Mouse (Mus musculus): ENCODE measurements at regions not wholly inside any gene's neighbourhood (a gene's known extent, or its start where the extent isn't known, plus 50 kb on each side); places are given as distances from the start of the nearest gene placed in this dataset.
A peak's percentile ranks its signal among the peaks of the same experiment; 100 is the strongest.

DNA sequence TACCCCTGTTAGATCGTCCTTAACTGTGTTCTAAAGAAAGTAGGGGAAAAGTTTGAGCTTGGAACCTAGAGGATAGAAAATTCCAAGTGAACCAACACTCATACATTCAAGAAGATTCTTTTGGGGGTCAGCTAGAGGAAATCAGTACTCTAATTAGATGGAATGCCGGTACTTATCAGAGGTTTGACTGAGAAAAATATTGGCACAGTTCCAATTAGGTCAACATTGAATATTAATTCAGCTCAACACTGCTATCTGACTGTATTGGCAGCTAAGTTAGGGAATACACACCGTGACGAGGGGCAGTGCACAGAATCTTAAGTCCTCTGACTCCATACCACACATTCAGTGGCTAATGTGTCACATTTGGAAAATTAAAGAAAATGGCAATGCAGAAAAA is 759.5 kb upstream of the 2610301B20Rik start:
- no peaks in the 10 kb centered on the region for H3K9me3 ChIP-seq (replicated peaks; ENCODE audit: control insufficient read depth, low read length)
- ATAC-seq (no peak), DNase-seq (ENCODE audit: low spot score) (no peak)
- no peaks in the 10 kb centered on the region for H3K4me1 ChIP-seq (ENCODE audit: control insufficient read depth, insufficient read depth, low read length)
- no peaks in the 10 kb centered on the region for H3K36me3 ChIP-seq (ENCODE audit: control insufficient read depth, insufficient read depth, low read length)
- WGBS, result 58% methylated on average over 4 of the region's 4 CpGs
- no peaks in the 10 kb centered on the region for H3K27me3 ChIP-seq (replicated peaks; ENCODE audit: control insufficient read depth, insufficient read depth, low read length)
- no peak overlapping the region for H3K4me3 ChIP-seq (ENCODE audit: low read depth, low read length)
- H3K27ac ChIP-seq (ENCODE audit: low read depth, low read length), result no peak overlapping the region
- H3K4me2 ChIP-seq (ENCODE audit: low read length), result no peak overlapping the region
- H3K9ac ChIP-seq (ENCODE audit: low read length), result no peak overlapping the region

DNA sequence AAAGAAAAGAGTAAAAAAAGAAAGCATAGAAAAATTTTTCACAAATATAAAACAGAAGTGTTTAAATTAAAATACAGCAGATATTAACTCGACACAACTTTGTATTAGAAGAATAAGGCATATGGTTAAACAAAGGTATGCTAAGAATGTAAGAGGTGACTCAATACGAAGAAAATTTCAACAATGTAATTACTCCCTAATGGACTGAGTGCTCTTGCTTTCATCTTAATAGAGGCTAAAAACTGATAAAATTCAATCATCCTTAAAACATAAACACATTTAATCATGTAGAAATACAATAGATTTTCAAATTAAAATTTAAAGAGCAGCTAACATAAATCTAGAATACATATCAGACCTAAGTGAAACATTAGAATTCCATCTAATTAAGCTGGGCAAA is 756.3 kb upstream of the 2610301B20Rik start:
- Histone ChIP-seq H3K4me3 (ENCODE audit: low read depth, low read length) (no peak overlapping the region), H3K9ac (ENCODE audit: low read length) (no peak overlapping the region), H3K4me2 (ENCODE audit: low read length) (no peak overlapping the region), H3K27ac (ENCODE audit: low read depth, low read length) (no peak overlapping the region), H3K36me3 (ENCODE audit: control insufficient read depth, insufficient read depth, low read length) (no peaks in the 10 kb centered on the region), H3K4me1 (ENCODE audit: control insufficient read depth, insufficient read depth, low read length) (no peaks in the 10 kb centered on the region), H3K27me3 (replicated peaks; ENCODE audit: control insufficient read depth, insufficient read depth, low read length) (no peaks in the 10 kb centered on the region), H3K9me3 (replicated peaks; ENCODE audit: control insufficient read depth, low read length) (no peaks in the 10 kb centered on the region)
- DNase-seq (ENCODE audit: low spot score) (no peak), ATAC-seq (no peak)
- 65% methylated on average over 2 of the region's 2 CpGs for WGBS

DNA sequence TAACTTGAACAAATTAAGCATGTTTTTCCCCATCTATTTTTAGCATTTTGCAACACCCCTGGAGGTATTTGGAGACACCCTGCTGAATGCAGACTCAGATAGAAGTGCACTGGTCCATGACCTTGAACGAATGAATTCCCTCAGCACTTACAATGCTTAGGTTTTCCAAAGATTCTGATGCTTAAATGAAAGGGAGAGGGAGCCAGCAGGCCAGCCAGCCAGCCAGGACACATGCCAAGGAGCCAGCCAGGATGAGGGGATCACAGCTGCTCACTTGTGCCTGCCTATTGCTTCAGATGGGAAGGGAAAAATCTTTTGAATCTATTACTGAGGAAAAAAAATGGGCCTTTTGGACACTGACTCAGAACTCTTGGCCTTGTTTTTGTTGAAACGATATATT is 750.0 kb upstream of the 2610301B20Rik start:
- no peaks in the 10 kb centered on the region for H3K36me3 ChIP-seq (ENCODE audit: control insufficient read depth, insufficient read depth, low read length)
- no peaks in the 10 kb centered on the region for H3K9me3 ChIP-seq (replicated peaks; ENCODE audit: control insufficient read depth, low read length)
- DNase-seq (ENCODE audit: low spot score) (peak; percentile 45), ATAC-seq (no peak)
- H3K27ac ChIP-seq (ENCODE audit: low read depth, low read length), result no peak overlapping the region
- H3K4me3 ChIP-seq (ENCODE audit: low read depth, low read length), result no peak overlapping the region
- no peaks in the 10 kb centered on the region for H3K4me1 ChIP-seq (ENCODE audit: control insufficient read depth, insufficient read depth, low read length)
- H3K9ac ChIP-seq (ENCODE audit: low read length), result no peak overlapping the region
- H3K4me2 ChIP-seq (ENCODE audit: low read length), result no peak overlapping the region
- H3K27me3 ChIP-seq (replicated peaks; ENCODE audit: control insufficient read depth, insufficient read depth, low read length), result no peaks in the 10 kb centered on the region
- 51% methylated on average over 2 of the region's 2 CpGs for WGBS

DNA sequence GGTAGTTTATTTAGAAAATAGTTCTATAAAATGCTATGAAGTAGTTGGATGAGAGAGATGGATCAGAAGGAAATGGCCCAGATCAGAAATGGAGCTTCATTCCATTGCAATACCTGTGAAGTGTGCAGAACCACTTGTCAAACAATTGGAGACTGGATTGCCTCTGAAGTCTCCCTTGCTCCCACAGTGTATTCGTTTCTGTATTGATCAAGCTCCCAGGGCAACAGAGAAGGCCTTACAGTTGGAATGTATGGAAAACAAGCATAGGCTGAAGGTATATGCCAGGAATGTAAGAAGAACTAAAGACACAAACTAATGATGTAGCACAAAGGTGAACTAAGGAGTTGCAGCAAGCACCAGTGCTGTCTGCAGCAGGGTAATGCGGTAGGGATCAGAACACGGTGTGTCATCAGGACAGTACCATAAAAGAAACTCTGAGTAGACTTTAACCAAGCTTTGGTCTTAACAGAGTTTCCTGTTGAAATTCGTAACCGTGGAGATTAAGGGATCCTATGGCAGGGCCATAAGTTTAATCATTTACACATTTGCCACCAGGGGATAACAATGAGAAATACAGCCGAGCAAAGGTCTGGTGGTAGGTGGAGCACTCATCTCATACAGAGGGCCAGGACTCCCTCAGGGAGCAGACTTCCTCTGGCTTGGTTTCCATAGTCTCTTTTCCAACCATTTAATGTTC is 732.9 kb upstream of the 2610301B20Rik start:
- ATAC-seq (no peak), DNase-seq (ENCODE audit: low spot score) (no peak)
- no peaks in the 10 kb centered on the region for H3K9me3 ChIP-seq (replicated peaks; ENCODE audit: control insufficient read depth, low read length)
- no peaks in the 10 kb centered on the region for H3K36me3 ChIP-seq (ENCODE audit: control insufficient read depth, insufficient read depth, low read length)
- no peak overlapping the region for H3K4me2 ChIP-seq (ENCODE audit: low read length)
- no peak overlapping the region for H3K4me3 ChIP-seq (ENCODE audit: low read depth, low read length)
- H3K9ac ChIP-seq (ENCODE audit: low read length), result no peak overlapping the region
- 80% methylated on average over 6 of the region's 6 CpGs for WGBS
- H3K4me1 ChIP-seq (ENCODE audit: control insufficient read depth, insufficient read depth, low read length), result no peaks in the 10 kb centered on the region
- no peak overlapping the region for H3K27ac ChIP-seq (ENCODE audit: low read depth, low read length)
- H3K27me3 ChIP-seq (replicated peaks; ENCODE audit: control insufficient read depth, insufficient read depth, low read length), result no peaks in the 10 kb centered on the region

DNA sequence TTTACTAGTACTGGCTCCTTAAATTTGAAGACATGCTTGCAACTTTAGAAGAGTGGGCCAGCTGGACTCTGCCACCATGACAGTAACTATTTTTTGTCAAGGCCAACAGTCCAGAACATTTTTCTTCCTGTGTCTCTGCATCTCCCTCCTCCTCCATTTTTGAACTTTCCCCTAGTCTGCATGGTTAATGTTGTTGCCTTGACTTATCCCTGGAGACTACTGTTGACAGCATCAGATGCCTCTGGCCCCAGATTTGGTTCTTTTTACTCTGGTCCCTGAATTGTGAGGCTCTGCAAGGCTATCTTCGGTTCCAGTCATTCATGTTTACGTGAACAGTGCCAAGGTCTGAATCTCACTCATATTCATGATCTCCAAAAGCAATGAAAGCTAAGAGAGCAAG is 724.4 kb upstream of the 2610301B20Rik start:
- H3K36me3 ChIP-seq (ENCODE audit: control insufficient read depth, insufficient read depth, low read length), result no peaks in the 10 kb centered on the region
- no peak overlapping the region for H3K4me3 ChIP-seq (ENCODE audit: low read depth, low read length)
- no peak overlapping the region for H3K9ac ChIP-seq (ENCODE audit: low read length)
- no peaks in the 10 kb centered on the region for H3K27me3 ChIP-seq (replicated peaks; ENCODE audit: control insufficient read depth, insufficient read depth, low read length)
- H3K4me2 ChIP-seq (ENCODE audit: low read length), result no peak overlapping the region
- no peak overlapping the region for H3K27ac ChIP-seq (ENCODE audit: low read depth, low read length)
- 79% methylated on average over 2 of the region's 2 CpGs for WGBS
- no peaks in the 10 kb centered on the region for H3K4me1 ChIP-seq (ENCODE audit: control insufficient read depth, insufficient read depth, low read length)
- H3K9me3 ChIP-seq (replicated peaks; ENCODE audit: control insufficient read depth, low read length), result no peaks in the 10 kb centered on the region
- ATAC-seq (no peak), DNase-seq (ENCODE audit: low spot score) (no peak)

DNA sequence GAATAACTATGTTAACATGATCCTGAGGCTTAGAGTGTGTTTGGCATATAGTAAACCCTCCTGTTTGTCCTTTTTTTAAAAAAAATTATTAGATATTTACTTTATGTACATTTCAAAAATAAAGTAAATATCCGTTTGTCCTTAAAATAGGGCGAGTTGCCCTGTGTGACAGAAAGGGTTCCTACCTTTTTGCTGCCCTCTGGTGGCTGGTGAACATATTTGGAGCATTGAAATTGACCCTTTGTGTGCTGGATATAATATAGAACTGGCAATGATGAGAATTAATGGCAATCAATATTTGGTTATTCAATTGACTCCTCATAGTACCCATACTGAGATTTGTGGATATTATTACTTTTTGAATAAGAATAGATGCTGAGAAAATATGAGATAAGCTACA is 723.8 kb upstream of the 2610301B20Rik start:
- WGBS, result 14% methylated on average over 2 of the region's 2 CpGs
- no peak overlapping the region for H3K4me2 ChIP-seq (ENCODE audit: low read length)
- no peaks in the 10 kb centered on the region for H3K9me3 ChIP-seq (replicated peaks; ENCODE audit: control insufficient read depth, low read length)
- H3K4me3 ChIP-seq (ENCODE audit: low read depth, low read length), result no peak overlapping the region
- DNase-seq (ENCODE audit: low spot score) (peak; percentile 52), ATAC-seq (no peak)
- no peak overlapping the region for H3K9ac ChIP-seq (ENCODE audit: low read length)
- no peaks in the 10 kb centered on the region for H3K27me3 ChIP-seq (replicated peaks; ENCODE audit: control insufficient read depth, insufficient read depth, low read length)
- no peaks in the 10 kb centered on the region for H3K4me1 ChIP-seq (ENCODE audit: control insufficient read depth, insufficient read depth, low read length)
- no peak overlapping the region for H3K27ac ChIP-seq (ENCODE audit: low read depth, low read length)
- no peaks in the 10 kb centered on the region for H3K36me3 ChIP-seq (ENCODE audit: control insufficient read depth, insufficient read depth, low read length)

DNA sequence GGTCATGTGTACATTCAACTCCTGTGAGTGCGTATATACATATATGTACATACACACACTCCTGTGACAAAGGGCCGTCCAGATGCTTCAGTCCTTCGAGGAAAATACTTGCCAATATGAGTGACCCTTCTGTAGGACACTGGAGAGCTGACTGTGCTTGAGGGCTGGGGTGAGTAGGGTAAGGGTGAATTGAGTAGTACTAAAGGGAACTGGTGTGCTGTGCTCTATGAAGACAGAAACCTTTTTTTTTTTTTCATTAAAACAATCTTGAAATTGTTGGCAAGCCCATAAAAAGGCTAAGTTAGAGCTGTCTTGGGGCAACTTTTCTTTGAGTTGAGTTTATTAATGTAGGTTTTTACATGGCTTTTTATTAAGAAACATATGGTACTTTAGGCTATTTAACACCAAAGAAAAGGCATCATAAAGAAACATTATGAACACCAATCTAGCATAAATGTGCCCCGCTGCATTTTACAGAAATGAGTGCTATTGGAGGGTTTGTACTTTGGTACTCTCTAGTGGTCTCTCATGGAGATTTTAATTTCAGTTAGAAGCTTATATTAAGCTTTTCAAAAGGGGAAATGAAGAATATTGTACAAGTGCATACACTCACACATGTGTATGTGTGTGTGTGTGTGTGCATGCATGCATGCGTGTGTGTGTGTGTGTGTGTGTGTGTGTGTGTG is 718.5 kb upstream of the 2610301B20Rik start:
- 88% methylated on average over 5 of the region's 5 CpGs for whole genome bisulfite sequencing
- no peak for DNase-seq (ENCODE audit: low spot score)
- no peak overlapping the region for H3K9ac ChIP-seq (ENCODE audit: low read length)

DNA sequence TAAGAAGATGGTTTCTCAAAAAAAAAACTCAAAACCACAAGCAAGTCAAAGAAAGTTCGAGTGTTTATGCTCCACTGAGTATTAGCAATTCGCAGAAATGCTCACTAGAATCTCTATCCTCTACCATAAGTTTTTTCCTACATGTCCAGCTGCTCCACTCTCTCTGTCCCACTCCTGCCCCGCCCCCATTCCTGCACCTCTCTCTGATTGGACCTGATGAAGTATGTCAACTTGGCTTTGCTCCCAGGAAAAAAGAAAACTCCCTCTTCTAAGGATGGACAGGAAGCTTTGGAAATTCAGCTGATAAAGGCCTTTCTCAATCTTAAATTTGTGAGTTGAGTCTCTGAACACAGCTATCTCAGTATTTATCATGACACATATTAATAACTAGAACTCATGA is 684.4 kb upstream of the 2610301B20Rik start:
- 84% methylated on average over 3 of the region's 3 CpGs for WGBS
- no peak for ATAC-seq
- no peak for DNase-seq (ENCODE audit: low spot score)
- no peak overlapping the region for H3K4me3 ChIP-seq (ENCODE audit: low read depth, low read length)
- no peaks in the 10 kb centered on the region for H3K27me3 ChIP-seq (replicated peaks; ENCODE audit: control insufficient read depth, insufficient read depth, low read length)
- H3K27ac ChIP-seq (ENCODE audit: low read depth, low read length), result no peak overlapping the region
- H3K4me1 ChIP-seq (ENCODE audit: control insufficient read depth, insufficient read depth, low read length), result no peaks in the 10 kb centered on the region
- no peaks in the 10 kb centered on the region for H3K36me3 ChIP-seq (ENCODE audit: control insufficient read depth, insufficient read depth, low read length)
- no peak overlapping the region for H3K9ac ChIP-seq (ENCODE audit: low read length)
- no peak overlapping the region for H3K4me2 ChIP-seq (ENCODE audit: low read length)
- H3K9me3 ChIP-seq (replicated peaks; ENCODE audit: control insufficient read depth, low read length), result no peaks in the 10 kb centered on the region

More for the DNA sequence above, 718.5 kb upstream of the 2610301B20Rik start:
- Histone ChIP-seq H3K4me2 (ENCODE audit: low read length) (no peak overlapping the region), H3K4me3 (ENCODE audit: low read depth, low read length) (no peak overlapping the region), H3K9me3 (replicated peaks; ENCODE audit: control insufficient read depth, low read length) (no peaks in the 10 kb centered on the region), H3K27ac (ENCODE audit: low read depth, low read length) (no peak overlapping the region), H3K36me3 (ENCODE audit: control insufficient read depth, insufficient read depth, low read length) (no peaks in the 10 kb centered on the region), H3K4me1 (ENCODE audit: control insufficient read depth, insufficient read depth, low read length) (no peaks in the 10 kb centered on the region), H3K27me3 (replicated peaks; ENCODE audit: control insufficient read depth, insufficient read depth, low read length) (no peaks in the 10 kb centered on the region)
- no peak for ATAC-seq

DNA sequence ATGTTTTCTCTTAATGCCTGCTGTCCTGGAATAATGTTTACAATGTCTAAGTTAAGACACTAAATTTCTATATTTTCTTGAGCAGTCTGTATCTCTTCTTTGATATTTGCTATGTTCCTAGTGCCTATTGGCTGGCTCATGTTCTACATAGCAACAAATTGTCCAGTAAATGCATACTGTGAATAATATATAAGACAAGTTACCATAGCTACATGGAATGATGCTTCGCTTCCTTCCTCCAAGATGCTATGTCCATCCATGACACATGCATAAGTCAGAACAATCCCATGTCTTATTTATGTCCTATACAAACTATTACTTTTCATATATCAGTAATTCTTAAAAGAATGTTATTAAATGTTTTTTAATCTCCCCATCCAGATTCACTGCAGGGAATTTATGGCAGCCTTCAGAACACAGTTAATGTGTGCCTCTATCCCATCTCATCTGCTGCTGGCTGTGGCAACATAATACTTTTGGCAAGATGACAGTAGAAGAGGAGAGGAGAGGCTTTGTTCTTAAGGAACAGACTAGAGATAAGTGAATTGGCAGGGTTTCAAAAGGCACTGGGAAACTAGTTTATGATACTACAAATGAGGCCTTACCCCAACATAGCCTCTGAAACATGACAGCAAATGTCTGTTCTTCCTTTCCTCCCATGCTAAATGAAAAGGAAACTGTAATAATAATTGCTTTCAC is 676.9 kb upstream of the 2610301B20Rik start:
- peak; percentile 32; the same call in 1 of the 2 replicates for ATAC-seq
- Histone ChIP-seq H3K36me3 (ENCODE audit: control insufficient read depth, insufficient read depth, low read length) (no peaks in the 10 kb centered on the region), H3K4me3 (ENCODE audit: low read depth, low read length) (no peak overlapping the region), H3K27me3 (replicated peaks; ENCODE audit: control insufficient read depth, insufficient read depth, low read length) (no peaks in the 10 kb centered on the region), H3K27ac (ENCODE audit: low read depth, low read length) (no peak overlapping the region), H3K9me3 (replicated peaks; ENCODE audit: control insufficient read depth, low read length) (no peaks in the 10 kb centered on the region), H3K9ac (ENCODE audit: low read length) (no peak overlapping the region), H3K4me2 (ENCODE audit: low read length) (no peak overlapping the region), H3K4me1 (ENCODE audit: control insufficient read depth, insufficient read depth, low read length) (no peaks in the 10 kb centered on the region)
- DNase-seq (ENCODE audit: low spot score), result peak; percentile 40
- WGBS, result 94% methylated on average over 1 of the region's 1 CpGs
